Mouse (Mus musculus) lung, embryonic 15.5 days (tissue): ENCODE measurements at regions not wholly inside any gene's neighbourhood (a gene's known extent, or its start where the extent isn't known, plus 50 kb on each side); places are given as distances from the start of the nearest gene placed in this dataset.
A peak's percentile ranks its signal among the peaks of the same experiment; 100 is the strongest.

ENCODE experiments used
- ATAC-seq: fragments of 200-750 bp; cut with Nextera tagmentation; 2 replicates; pipeline ENCODE4 v1.8.0; 2017; ENCODE audit warnings: moderate number of reproducible peaks, borderline replicate concordance; ENCODE audit not compliant: low FRiP score, low TSS enrichment; ENCODE audit errors: extremely low read depth
- H3K27ac ChIP-seq: fragments of 300-500 bp; sonication (generic); 2 replicates; pipeline ENCODE4 v1.5.1; 2015; ENCODE audit warnings: moderate library complexity, mild to moderate bottlenecking, inconsistent platforms
- H3K27me3 ChIP-seq: fragments of 300-500 bp; sonication (generic); 2 replicates; pipeline ENCODE4 v1.6.1; 2015; ENCODE audit warnings: inconsistent platforms
- H3K36me3 ChIP-seq: fragments of 300-500 bp; sonication (generic); 2 replicates; pipeline ENCODE4 v1.6.1; 2015; ENCODE audit warnings: inconsistent platforms
- H3K4me1 ChIP-seq: fragments of 300-500 bp; sonication (generic); 2 replicates; pipeline ENCODE4 v1.6.1; 2015; ENCODE audit warnings: inconsistent platforms
- H3K4me2 ChIP-seq: fragments of 300-500 bp; sonication (generic); 2 replicates; pipeline ENCODE4 v1.6.1; 2015; ENCODE audit warnings: inconsistent platforms, mild to moderate bottlenecking, moderate library complexity
- H3K4me3 ChIP-seq: fragments of 300-500 bp; sonication (generic); 2 replicates; pipeline ENCODE4 v1.5.1; 2015; ENCODE audit warnings: mild to moderate bottlenecking, inconsistent platforms
- H3K9ac ChIP-seq: fragments of 300-500 bp; sonication (generic); 2 replicates; pipeline ENCODE4 v1.6.1; 2015; ENCODE audit warnings: inconsistent platforms
- H3K9me3 ChIP-seq: fragments of 300-500 bp; sonication (generic); 2 replicates; pipeline ENCODE4 v1.6.1; 2016; ENCODE audit warnings: inconsistent platforms
- WGBS: fragments of 180-500 bp; shearing (Covaris S2); methylation state at CpG from one replicate; pipeline ENCODE4 v1.1.7; 2015; 5-methylcytosine and 5-hydroxymethylcytosine counted together

DNA sequence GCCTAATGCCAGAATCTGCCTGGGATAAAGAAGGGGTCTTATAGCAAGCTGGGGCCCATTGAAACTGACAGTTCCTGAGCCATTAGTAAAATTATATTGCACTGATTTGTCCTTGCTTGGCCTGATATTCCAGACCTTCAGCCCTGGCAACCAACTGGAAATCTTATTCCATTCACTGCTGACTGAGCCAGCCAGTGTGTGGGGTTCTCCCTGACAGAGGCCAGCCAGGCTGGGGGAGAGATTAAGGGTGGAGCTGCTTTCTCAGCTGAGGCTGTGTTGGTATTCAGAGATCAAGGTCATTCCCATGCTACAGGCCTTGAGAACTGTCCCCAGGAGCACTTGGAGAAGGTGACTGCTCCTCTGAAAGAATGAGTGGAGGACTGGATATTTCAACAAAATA, 226.9 kb downstream of the Ar start:
- Histone ChIP-seq H3K27ac (no peak overlapping the region), H3K4me1 (no peaks in the 10 kb centered on the region)
- no peak for ATAC-seq

DNA sequence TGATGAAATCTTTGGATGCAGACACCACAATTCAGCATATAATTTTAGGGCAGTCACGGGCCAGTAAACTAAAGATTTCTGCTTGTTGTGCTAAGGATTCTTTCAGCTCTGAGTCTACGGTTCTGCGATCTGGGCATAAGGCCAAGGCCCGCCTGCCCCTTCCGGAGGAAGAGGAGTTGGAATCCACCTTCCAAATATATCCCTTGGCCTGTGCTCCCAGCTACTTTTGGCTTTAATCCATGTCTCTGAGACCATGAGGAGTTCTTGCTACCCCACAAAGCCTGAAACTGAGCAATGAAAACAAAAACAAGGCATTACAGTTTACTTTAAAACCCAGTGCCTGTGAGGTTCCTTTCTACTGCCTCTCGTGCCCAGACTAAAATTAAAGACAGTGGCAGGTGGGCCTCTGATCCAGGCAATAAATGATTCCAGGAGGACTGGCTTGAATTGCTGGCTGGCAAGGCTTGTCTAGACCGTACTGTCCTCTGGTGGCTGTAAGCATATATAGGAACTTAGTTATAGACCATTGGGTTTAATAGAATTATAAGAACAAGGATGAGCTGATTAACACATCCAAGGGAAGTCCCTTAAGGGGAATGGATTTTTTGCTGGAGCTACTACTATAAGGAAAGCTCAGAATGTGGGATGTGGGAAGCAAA, 231.8 kb downstream of the Ar start:
- Histone ChIP-seq H3K36me3 (no peaks in the 10 kb centered on the region), H3K9ac (no peak overlapping the region), H3K4me2 (no peak overlapping the region; the same call in 1 of the 2 replicates), H3K4me1 (no peaks in the 10 kb centered on the region), H3K4me3 (no peak overlapping the region), H3K27me3 (no peaks in the 10 kb centered on the region), H3K27ac (peak overlapping the region; percentile 41; the same call in 1 of the 2 replicates), H3K9me3 (no peaks in the 10 kb centered on the region)
- WGBS = 42% methylated on average over 7 of the region's 7 CpGs
- peak; percentile 67; the same call in 1 of the 2 replicates for ATAC-seq

More for the DNA sequence above, 226.9 kb downstream of the Ar start:
- Histone ChIP-seq H3K9me3 (no peaks in the 10 kb centered on the region), H3K27me3 (no peaks in the 10 kb centered on the region), H3K4me2 (no peak overlapping the region), H3K36me3 (no peaks in the 10 kb centered on the region), H3K9ac (no peak overlapping the region), H3K4me3 (no peak overlapping the region)

DNA sequence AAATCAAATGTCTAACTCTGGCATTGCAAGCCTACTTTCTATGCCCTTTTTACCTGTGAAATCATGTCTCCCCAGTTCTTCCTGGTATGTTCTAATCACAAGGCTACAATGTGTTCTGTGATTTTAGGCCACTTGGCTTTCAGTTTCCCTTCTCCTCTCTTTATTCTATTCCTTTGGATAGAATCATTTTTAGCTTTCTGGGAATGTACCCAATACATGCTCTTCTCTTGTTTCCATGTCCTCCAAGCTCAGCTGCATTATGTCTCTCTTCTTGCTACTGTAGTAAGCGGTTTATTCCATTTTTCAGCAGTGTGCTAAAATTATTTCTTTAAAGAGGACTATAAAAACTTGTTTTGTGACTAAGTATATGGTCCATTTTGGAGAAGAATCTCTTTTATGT, 235.4 kb downstream of the Ar start:
- H3K27ac ChIP-seq = no peak overlapping the region
- H3K9me3 ChIP-seq = no peaks in the 10 kb centered on the region
- WGBS = 62% methylated on average over 1 of the region's 1 CpGs
- H3K36me3 ChIP-seq = no peaks in the 10 kb centered on the region
- ATAC-seq = no peak
- H3K9ac ChIP-seq = no peak overlapping the region
- H3K4me2 ChIP-seq = no peak overlapping the region
- H3K4me1 ChIP-seq = no peaks in the 10 kb centered on the region
- no peaks in the 10 kb centered on the region for H3K27me3 ChIP-seq
- no peak overlapping the region for H3K4me3 ChIP-seq

DNA sequence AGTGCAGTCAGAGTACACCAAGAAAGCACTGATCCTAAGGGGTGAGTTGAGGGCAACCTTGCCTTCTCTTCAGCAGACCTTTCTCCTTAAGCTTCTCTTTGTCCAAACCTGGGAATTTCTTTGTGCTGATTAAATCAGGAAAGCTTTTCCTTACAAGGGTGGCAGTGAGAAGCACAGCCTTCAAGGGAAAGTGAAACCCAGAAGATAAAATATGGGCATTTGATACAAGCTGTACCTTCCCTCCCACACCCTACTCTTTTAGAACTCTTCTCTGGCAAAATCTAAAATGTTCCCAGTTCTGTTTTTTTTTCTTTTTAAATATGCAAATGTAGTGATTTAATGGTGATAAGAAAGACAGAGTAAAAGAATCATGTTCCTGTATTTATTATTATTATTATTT, 243.8 kb downstream of the Ar start:
- no peak for ATAC-seq

DNA sequence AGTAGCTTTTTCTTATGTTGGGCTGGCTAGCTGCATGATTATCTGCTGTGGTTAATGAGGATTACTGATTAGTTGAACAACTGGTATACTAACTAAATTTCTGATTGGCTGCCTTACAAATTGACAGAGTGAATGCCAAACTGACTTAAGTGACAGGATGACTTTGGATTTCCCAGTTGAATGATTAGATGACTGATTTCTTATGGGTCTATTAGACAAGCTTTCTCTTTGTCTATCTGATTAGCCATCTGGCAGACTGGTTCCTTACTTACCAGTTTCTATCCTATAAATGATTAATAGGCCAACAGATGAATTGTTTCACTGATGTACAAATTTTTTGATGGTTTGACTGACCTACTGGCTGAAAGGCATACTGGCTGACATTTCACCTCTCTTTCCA, 260.5 kb downstream of the Ar start:
- H3K9ac ChIP-seq = no peak overlapping the region
- no peak overlapping the region for H3K27ac ChIP-seq
- H3K27me3 ChIP-seq = no peaks in the 10 kb centered on the region
- no peaks in the 10 kb centered on the region for H3K9me3 ChIP-seq
- no peak overlapping the region for H3K4me2 ChIP-seq
- no peak overlapping the region for H3K4me3 ChIP-seq
- no peak for ATAC-seq
- no peaks in the 10 kb centered on the region for H3K36me3 ChIP-seq
- no peaks in the 10 kb centered on the region for H3K4me1 ChIP-seq

More for the DNA sequence above, 243.8 kb downstream of the Ar start:
- Histone ChIP-seq H3K9me3 (no peaks in the 10 kb centered on the region), H3K4me2 (no peak overlapping the region), H3K4me1 (no peaks in the 10 kb centered on the region), H3K9ac (no peak overlapping the region), H3K27ac (no peak overlapping the region), H3K27me3 (no peaks in the 10 kb centered on the region), H3K4me3 (no peak overlapping the region), H3K36me3 (no peaks in the 10 kb centered on the region)

DNA sequence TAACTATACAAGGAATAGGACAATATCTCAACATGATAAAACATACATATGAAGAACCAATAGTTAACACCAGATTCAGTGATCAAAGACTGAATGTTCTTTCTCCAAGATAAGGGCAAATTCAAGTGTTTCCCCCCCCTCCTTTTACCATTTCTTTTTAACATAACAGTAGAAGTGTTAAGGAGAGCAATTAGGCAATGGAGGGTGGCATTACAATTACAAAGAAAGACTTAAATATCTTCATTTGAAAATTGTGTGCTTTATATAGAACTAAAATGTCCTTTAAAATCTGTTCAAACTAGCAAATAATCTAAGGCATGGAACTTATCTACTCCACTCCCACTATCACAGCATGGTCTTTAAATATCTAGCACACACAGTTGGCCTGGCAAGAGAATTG, 270.9 kb downstream of the Ar start:
- Histone ChIP-seq H3K9ac (no peak overlapping the region), H3K4me2 (no peak overlapping the region), H3K4me3 (no peak overlapping the region), H3K36me3 (no peaks in the 10 kb centered on the region), H3K27ac (no peak overlapping the region), H3K4me1 (no peaks in the 10 kb centered on the region), H3K27me3 (no peaks in the 10 kb centered on the region), H3K9me3 (no peaks in the 10 kb centered on the region)
- ATAC-seq = no peak

DNA sequence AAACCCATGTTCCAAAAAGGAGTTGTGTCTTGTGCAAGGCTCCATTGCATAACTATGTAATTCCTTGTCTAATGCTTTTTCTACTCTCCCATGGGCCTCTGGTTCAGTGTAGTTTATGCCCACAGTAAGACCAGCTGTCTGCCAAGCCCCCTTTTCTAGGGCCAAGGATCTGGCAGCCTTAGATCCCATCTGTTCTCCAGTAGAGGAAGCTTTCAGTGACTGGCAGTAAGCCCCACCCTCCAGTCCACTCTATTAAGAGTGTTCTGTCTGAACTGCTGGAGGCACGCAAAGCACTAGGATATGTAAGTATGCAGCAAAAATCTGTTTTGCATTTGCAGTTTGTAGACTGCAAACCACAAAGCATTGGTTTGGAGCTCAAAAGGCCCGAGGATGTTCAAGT, 303.5 kb downstream of the Ar start:
- H3K27ac ChIP-seq = no peak overlapping the region
- no peak for ATAC-seq
- H3K9ac ChIP-seq = no peak overlapping the region
- 65% methylated on average over 2 of the region's 2 CpGs for WGBS
- no peak overlapping the region for H3K4me3 ChIP-seq
- no peaks in the 10 kb centered on the region for H3K9me3 ChIP-seq
- no peak overlapping the region for H3K4me2 ChIP-seq
- no peaks in the 10 kb centered on the region for H3K27me3 ChIP-seq
- no peaks in the 10 kb centered on the region for H3K4me1 ChIP-seq
- H3K36me3 ChIP-seq = no peaks in the 10 kb centered on the region

DNA sequence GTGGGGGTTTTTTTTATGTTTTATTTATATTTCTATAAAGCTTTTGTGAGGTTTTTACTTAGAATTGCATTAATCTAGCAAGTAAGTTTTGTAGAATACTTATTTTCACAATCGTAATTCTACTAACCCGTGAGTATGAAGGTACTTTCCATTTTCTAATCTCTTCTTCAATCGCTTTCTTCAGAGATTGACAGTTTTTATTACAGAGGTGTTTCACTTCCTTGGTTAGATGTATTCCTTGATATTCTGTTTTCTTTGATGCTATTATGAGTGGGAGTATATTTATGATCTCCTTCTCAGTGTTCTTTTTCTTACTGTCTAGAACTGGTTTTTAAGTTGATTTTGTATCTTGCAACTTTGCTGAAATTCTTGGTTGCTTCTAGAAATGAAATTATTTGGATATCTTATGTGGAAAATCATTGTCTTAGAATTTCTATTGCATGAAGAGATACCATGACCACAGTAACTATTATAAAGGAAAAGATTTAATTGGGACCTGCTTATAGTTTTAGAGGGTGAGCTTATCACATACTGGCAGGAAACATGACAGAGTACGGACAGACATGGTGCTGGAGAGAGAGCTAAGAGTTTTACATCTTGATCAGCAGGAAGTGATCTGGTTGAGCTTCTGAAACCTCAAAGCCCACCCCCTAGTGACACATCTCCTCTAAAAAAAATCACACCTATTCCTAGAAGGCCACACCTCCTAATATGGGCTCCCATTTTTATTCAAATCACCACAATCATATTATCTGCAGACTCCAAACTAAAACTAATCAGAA, 328.1 kb downstream of the Ar start:
- Histone ChIP-seq H3K9ac (no peak overlapping the region), H3K4me1 (no peaks in the 10 kb centered on the region), H3K9me3 (no peaks in the 10 kb centered on the region), H3K27ac (no peak overlapping the region), H3K27me3 (no peaks in the 10 kb centered on the region; the same call in 1 of the 2 replicates), H3K36me3 (no peaks in the 10 kb centered on the region), H3K4me3 (no peak overlapping the region), H3K4me2 (no peak overlapping the region)
- ATAC-seq = no peak
- WGBS = 85% methylated on average over 4 of the region's 4 CpGs
